Mouse (Mus musculus) T-helper 1 cell (primary cell): Measurements from ENCODE around the gene Peli2.

Experiments
- in situ Hi-C: fragments of 300-600 bp; cut with MboI, MseI; formaldehyde crosslinking; loops from one replicate; pipeline ENCODE4 v1.15.1; 2025; ENCODE audit warnings: high pct_unique_total_duplicates

The Peli2 gene

DNA sequence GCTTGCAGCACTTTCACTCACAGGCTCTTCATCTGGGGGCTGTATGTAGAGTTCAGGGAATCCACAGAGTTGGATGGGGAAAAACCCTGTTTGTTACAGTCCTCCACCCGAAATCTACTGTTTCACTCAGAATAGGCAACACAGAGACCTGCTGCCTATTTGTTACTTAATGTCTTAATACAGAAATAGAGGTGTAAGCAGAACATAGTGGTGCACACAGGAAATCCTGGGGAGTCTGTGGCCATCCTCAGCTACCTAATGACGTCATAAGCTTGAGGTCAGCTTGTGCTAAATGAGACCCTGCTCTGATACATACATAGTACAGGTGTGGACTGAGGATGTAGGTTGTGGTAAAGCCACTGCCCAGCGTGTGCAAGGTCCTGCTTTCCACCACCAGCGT, 4.2 kb downstream of the Peli2 start:
- in situ Hi-C loops, result no loop called here

DNA sequence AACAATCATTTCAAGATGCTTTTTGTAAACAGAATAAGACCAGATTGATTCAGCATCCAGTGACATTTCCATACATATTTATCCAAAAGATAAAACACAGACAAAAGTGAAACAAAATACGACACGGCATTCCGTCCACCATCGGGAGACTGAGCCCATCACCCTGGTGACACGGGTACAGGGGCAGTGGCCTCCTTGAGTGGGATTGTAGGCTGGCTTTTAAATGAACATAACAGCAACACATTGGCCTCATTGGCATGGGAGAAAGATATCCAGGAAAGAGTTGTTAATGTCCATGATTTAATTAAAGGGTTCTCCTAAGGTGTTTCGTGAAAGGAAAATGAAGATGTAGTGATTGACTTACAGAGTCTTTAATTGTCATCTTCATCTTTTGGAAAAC, 5.3 kb downstream of the Peli2 start:
- in situ Hi-C loops, result no loop called here

DNA sequence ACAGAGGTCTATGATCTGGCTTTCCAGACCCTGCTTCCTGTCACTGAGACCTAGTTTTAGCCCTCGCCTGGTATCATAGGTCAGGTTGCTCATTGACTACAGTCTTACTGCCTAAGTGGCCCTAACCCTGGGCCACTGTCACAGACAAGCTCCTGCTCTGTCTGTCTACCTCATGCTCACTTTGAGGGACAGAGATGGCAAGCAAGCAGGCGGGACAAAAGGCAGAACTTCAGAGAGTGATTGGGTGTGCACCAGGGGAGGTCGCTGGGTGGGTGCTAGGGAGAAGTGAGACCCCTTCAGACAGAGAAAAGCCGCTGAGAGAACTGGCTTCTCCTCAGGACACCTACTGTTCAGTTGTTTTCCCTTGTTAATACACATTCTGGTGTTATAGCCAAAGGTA, 6.3 kb downstream of the Peli2 start:
- in situ Hi-C loops, result no loop called here

DNA sequence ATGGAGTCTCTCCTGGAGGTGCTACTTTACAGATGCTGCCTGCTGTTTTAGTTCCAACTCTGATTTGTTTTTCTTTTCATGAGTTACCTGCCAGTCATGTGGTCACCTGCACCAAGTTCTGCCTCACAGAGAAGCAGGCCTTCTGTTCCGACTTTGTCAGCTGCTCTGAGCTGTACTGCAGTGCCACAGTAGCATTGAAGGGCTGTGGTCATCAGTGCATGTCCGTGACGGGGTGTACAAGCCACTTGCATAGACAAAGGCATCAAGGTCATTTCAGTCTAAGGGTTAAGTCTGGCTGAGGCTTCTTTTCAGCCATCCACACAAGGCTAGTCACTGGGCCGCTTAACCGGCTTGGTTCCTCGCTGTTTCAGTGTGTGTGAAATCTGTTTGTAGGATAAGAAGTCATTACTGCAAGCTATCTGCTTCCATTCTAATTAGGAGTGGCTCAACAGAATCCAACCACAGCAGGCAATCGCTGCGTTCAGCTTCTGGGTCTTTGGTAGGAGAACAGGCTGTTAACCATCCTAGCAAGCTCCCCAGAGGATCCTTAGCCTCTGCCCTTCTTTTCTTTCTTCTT, 7.1 kb downstream of the Peli2 start:
- in situ Hi-C loops, result no loop called here

DNA sequence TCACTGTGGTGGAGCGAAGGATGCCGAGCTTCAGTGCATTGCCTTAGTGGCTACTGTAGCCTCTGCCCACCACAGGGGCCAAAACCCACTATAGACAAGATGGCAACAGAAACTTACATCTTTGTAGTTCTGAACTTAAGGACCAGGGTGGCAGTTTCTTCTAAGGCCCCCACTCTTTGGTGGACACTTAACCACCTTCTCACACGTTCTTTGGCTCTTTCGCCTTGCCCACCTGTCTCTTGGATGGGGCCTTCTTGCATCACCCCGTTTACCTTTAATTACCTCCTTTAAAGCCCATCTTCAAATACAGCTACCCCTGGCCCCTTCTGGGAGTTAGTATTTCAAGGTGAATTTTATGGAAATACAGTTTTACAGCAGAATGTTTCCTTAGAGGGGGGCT, 8.1 kb downstream of the Peli2 start:
- in situ Hi-C loops, result no loop called here

DNA sequence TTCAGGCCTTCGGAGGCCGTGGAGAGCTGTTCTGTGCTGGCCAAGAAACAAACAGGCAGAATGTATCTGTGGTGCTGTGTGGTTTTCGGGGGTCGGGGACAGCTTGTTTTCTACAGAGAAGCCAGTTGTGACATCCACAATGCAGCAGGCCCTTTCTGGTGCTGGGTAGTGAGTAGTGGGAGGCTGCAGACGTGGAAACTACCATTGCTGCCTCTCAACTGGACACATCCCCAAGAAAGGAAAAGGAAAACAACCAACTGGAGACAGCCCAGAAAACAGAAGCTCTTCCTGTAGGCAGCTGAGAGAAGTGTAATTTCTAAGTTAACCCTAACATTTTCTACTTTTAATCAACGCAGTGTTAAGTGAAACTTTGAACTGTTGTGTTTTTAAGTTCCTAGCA, 9.4 kb downstream of the Peli2 start:
- in situ Hi-C loops, result no loop called here

DNA sequence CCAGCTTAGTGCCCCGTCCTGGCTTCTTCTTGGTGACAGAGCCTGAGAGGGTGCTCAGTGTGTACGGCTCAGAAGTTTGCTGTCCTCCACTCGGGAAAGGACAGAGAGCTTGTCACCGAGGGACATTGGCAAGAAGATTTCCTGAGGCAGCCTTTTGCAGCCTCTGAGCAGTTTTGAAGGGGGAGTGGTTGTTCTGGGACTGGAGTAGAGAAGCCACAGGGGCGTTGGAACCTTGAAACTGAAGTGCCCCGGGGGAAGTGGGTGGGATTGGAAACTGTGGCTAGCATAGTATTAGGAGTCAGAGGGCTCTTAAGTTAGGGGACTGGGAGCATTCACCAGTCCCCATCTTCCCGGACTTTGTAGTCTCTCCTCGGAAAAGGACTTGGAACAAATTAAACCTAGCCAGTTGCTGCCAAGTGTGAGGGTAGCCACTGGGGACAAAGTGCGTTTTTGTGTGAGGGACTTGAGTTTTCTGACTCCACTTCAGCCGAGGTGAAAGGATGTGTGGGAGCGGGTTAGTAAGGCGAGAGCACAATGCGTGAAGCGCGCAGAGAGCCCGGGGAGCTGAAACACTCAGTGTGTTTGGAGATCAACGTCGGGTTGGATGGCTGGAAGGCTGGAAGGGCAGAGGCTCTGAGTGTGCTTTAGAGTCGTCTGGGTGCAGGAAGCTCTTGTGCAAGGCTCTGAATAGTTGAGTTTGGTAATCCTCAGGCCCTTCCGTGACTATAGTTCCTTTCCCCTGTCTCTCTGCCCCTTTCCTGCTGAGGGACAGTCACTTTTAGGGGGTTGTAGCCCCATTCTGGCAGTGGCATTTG, 10.3 kb downstream of the Peli2 start:
- in situ Hi-C loops, result no loop called here

DNA sequence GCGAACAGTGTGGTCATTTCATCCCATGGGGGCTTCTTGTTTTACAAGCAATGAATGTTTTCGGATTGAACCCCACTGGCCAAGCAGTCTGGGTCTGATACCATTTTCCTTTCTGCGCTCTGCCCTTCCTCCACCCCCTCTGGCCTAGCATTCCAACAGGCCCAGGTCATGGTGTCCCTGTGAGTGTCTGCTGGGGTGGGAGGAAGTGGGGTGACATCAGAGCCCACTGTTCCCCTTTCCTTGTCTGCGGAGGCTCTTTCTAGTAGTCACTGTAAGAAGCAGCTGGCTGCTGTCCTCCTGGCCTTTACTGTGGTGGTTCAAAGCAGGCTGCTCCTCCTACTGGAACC, 10.9 kb downstream of the Peli2 start:
- in situ Hi-C loops, result no loop called here

DNA sequence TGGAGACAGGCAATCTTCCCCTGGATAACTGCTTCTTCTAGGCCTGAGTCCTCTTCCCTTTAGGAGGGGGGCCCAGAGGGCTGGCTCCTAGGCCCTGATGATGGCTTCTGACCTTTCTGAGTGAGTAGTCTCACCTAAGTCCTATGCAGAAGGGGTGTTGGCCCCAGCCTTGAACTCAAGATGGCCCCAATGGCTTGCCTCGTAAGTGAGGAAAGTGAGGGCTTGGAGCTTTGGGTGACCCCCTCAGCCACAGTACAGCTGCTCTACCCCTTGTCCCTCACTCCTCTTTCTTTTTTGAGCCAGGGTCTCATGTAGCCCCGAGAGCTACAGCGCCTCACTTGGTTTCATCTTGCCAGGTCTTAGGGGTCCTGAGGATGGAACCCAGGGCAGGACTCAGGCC, 11.6 kb downstream of the Peli2 start:
- in situ Hi-C loops, result no loop called here

DNA sequence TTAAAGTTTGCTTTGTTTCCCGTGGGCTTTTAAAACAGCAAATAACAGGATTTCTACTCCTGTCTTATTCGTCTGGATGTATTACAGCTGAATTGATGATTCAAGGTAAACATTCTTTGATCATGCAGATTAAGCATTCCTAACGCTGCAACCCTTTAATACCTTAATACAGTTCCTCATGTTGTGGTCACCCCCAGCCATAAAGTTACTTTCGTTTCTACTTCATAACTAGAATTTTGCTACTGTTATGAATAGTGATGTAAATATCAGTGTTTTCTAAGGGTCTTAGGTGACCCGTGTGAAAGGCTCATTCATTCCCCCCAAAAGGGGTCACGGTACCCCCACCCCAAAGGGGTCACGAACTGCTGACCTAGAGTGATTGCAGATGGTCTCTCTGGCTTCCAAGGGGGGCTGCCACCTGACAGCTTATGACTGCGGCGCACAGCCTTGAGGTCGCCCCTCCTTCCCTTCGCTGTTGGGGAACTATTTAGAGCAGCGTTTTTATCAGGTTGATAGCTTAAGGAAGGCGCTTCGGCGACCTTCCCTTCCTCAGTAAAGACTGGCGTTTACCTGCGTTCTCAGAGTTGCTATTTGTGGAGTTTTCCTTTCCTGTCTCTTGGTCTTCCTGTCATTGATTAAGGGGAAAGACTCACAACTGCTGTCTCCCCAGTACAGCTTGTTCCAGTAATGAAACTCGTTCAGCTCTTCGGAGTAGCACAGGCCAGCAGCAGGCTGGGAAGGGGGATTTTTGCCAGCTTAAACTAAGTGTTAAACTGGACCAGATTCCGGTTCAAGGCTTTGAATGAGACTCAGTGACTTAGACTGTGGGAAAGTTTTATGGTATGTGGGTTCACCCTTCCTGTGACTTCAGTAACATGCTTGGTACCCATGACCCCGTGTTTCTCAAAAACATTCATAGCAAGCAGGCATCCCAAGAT, 12.5 kb downstream of the Peli2 start:
- in situ Hi-C loops, result no loop called here

DNA sequence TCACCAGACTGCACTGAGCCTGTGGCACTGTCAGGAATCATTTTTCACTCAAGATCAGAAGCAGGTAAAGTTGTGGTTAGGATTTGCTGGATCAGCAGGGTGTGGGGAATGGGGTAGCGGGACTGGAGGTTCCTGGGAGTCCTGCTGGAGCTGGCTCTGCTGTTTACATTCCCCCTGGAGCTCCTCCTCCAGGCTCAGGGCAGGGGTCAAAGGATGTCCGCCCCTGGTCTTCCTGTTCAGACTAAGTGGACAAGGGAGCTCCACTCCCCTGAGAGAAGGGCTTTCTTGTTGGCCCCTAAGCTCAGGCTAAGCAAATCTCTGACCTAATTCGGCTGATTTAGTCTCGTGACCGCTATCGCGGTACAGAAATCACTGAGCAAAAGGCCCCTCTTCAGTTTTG, 13.7 kb downstream of the Peli2 start:
- in situ Hi-C loops, result no loop called here

DNA sequence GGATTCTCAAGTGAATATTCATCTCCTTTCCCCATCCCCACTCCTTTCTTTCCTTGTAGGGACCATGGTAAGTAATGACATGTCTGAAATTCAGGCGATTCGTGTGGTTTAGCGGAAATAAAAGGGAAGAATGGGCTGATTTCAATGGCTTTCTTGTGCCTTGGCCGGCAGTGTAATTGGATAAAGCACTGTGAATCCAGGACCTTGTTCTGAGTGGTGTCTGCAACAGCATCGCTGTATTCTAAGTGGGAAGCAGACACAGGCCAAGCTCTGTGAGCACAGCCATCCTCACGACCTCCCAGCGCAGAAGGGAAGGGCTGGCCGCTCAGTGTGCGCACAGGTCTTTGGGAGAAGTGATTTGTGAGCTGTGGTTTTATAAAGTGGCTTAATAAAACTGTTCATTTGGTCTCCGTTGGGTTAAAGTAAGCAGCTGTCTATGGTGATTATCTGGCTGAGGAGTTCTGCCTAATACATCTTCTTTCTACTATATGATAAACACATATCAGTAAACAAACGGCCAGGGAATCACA, 15.3 kb downstream of the Peli2 start:
- in situ Hi-C loops, result loop anchor here (5.0 kb wide), 1 partner anchor 526 kb away; no protein-coding TSS in a partner anchor

DNA sequence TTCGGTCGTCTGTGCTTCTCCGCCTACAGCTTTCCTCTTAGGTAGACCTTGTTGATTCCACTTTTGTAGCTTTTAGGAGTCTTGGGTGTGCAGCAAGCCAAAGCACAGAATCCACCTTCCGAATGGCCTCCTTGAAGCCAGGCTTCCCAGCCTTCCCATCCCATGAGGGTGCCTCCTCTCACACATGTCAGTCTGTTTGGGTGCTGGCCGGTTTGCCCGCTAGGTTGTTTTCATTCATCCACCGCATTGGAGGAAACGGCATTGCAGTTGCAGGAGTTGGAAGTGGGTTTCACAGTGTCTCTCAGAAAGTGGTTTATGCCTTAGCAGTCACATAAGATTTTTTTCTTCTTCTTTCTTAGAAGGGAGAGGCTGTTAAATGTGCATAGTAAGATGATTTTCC, 17.1 kb downstream of the Peli2 start:
- in situ Hi-C loops, result loop anchor here (5.0 kb wide), 1 partner anchor 525 kb away; no protein-coding TSS in a partner anchor

DNA sequence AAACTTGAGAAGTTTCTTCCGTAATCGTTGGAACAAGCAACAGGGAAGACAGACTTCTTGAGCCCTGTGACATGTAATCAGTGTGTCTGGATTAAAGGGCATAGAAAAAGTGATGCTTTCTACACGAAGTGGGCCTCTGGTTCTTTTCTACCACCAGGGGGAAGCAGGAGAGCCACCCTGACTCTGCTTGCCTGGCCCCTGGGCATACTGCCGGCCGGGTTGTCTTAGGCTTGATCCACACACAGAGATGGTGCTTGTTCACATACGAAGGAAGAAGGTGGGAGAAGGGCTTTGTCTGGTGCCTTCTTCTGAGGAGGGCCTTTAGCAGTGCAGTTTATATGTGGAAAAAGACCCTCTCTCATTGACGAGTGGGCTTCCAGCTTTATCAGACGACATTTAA, 17.5 kb downstream of the Peli2 start:
- in situ Hi-C loops, result loop anchor here (5.0 kb wide), 1 partner anchor 524 kb away; no protein-coding TSS in a partner anchor

DNA sequence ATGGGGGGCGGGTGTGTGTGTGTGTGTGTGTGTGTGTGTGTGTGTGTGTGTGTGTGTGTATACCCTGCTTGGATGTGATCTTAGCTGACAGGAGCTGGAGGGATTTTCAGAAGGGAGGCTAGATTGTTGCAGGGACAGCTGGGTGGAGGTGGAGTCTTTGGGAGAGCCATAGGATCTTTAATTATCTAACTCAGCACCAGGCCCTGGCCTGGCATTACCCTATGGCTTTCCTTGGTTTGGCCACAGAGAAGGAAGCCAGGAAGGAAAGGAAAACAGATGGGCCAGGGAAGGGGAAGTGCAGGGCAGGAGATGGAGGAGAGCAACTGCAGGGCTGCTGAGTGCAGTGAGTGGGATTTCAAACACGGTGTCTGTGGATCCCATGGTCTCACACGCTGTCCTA, 18.8 kb downstream of the Peli2 start:
- in situ Hi-C loops, result loop anchor here (5.0 kb wide), 1 partner anchor 523 kb away; no protein-coding TSS in a partner anchor

DNA sequence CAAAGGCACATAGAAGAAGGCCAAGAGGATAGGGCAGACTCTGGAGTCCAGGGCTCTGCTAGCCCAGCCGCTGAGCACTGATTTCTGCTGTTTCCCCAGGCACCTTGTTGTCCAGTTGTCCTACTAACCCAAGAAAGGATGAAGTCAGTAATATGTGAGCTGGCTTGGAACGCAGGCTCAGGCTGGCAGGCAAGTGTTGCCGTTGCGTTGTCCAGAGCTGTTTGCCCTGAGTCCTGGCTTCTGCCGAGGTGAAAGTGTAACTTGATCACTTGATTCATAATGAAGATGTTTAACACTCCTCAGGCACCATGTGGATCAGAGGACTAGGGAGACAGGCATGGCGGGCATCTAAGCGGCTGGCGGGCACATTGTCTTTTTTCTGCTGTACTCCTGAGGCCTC, 21.1 kb downstream of the Peli2 start:
- in situ Hi-C loops, result no loop called here

DNA sequence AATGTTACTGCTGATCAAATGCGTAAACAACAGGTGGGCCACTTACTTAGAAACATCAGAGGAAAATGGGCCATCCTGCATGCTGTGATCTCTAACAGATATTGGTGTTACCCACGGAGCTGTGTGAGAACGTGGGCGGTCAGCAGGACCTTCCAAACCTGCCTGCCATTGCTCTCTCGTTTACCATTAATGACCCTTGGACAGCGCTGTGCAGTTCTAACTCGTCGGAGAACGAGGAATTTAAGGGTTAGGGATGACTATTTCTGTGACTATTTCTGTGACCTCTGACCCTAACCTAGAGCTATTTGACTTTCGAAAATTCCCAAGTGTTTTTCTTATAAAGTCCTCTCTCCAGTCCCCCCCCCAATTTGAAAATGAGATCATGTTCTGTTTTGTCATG, 22.1 kb downstream of the Peli2 start:
- in situ Hi-C loops, result no loop called here

DNA sequence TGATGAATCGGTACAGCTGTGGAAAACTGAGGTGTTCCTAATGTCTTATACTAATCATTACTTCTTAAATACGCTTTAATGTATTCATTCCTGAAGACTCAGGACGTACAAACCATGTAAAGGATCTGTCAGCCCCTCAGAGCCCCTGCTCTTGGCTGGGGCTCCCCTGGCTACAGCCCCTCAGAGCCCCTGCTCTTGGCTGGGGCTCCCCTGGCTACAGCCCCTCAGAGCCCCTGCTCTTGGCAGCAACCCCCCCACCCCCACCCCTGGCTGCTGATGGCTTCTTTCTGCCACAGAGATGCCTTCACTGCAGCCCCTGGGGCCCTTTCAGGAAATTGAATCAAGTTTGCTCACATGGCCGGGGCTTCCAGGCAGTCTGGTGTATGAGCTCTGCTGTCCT, 22.5 kb downstream of the Peli2 start:
- in situ Hi-C loops, result no loop called here

DNA sequence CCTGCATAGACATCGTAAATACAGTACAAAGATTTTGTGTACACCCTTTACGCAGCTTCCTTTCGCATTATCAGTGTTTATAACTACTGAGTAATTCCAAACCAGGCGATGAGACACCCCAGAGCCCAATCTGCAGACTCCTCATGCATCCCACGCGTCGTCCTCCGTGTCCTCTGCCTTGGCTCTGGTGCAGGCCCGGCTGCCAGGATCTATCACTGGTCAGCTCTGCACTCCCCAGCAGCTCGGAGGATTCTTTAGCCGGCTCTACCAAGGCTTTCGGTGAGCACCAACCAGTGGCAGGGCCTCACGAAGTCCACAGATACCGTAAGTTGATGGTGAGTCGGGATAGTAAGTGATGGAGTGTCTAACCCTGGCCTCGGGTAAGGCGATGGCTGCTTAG, 23.7 kb downstream of the Peli2 start:
- in situ Hi-C loops, result no loop called here

DNA sequence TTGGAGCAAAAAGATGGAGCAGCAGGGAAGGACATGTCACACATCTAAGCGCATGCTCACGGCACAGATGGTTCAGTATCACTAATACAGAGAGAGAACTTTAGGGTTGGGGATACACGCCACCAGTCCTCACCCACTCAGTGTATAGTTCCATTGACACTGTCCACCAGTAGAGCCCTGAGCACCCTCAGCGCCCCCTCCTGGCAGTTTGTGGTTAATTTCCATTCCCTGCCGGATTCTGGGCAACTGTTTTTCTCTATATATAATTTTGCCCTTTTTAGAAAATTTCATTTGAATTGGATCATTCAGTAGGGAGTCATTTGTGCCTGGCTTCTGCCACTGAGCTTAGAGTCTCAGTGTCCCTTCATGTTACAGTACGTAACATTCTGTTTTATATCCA, 27.1 kb downstream of the Peli2 start:
- in situ Hi-C loops, result loop anchor here (5.0 kb wide), 2 partner anchors 45 to 220 kb away; no protein-coding TSS in a partner anchor

DNA sequence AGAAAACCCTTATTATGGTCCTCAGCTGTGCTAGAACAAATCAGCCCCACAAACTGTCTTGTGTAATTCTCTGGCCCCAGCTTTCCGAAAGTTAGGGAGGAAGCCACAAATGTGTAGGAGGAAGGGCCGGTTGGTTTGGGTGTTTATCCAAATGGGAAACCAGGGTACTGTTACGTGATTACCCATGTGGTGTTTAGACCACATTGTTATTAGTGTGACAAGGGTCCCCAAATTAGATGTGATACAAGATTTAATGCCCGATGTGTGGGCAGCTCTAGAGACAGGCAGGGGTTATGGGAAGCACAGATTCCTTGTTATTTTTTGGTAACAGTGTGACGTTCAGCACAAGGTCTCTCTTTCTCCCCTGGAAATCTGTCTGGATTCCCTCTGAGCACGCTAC, 28.0 kb downstream of the Peli2 start:
- in situ Hi-C loops, result loop anchor here (5.0 kb wide), 2 partner anchors 44 to 219 kb away; no protein-coding TSS in a partner anchor

DNA sequence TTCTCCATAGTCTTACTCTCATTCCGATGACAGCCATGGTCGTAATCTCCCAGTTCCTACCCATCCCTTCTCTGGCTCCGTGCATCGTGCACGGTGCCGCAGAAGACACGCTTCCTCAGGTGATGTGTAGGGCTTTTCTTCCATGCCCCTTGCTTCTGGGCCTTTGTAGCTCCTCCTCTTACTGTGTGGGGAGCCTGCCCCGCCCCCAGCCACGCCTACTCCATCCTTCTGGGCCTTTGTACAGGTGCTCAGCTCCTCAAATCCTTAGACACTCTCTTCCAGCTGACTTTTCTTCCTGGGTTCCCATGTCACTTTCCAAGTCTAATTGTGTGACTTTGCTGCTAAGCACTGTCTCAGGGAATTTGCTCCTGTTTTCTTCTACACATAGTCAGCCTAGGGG, 28.7 kb downstream of the Peli2 start:
- in situ Hi-C loops, result loop anchor here (5.0 kb wide), 2 partner anchors 43 to 218 kb away; no protein-coding TSS in a partner anchor
